Mouse (Mus musculus): ENCODE results near the gene Ldlrap1. TPM values are rescaled to one million over a fixed set of nuclear protein-coding genes. Genes with fewer than 3 reads are reported as not detected.

The Ldlrap1 gene
- total RNA-seq, 2 experiments from 2014 or later = 2.7 TPM

GRCm38 (mm10) chr4:134779136-134779934 lies 11.5 kb upstream of the Ldlrap1 start:
- no peak for DNase-seq (ENCODE audit: low spot score in 2 of 2)
- intact Hi-C loops (cut with DNase I) = no loop called here

- intact Hi-C loops (cut with DNase I) = no loop called here
- no peak for DNase-seq (ENCODE audit: low spot score in 2 of 2)
These were observed 8.4 kb upstream of the Ldlrap1 start for GRCm38 (mm10) chr4:134776246-134776645.

GRCm38 (mm10) chr4:134775234-134775944 lies 7.6 kb upstream of the Ldlrap1 start:
- intact Hi-C loops (cut with DNase I) = no loop called here
- no peak for DNase-seq (ENCODE audit: low spot score in 2 of 2)

- intact Hi-C loops (cut with DNase I) = no loop called here
These were observed 6.3 kb upstream of the Ldlrap1 start for GRCm38 (mm10) chr4:134774126-134774525.

GRCm38 (mm10) chr4:134772805-134773674 lies 5.2 kb upstream of the Ldlrap1 start:
- intact Hi-C loops (cut with DNase I) = no loop called here
- peak in 1 of 2 experiments; percentile 24 for DNase-seq (ENCODE audit: low spot score in 2 of 2)

More at GRCm38 (mm10) chr4:134774126-134774525, 6.3 kb upstream of the Ldlrap1 start:
- no peak for DNase-seq (ENCODE audit: low spot score in 2 of 2)

- DNase-seq (ENCODE audit: low spot score in 2 of 2) = no peak
- intact Hi-C loops (cut with DNase I) = no loop called here
These were observed 2.1 kb upstream of the Ldlrap1 start for GRCm38 (mm10) chr4:134769891-134770290.

- intact Hi-C loops (cut with DNase I) = no loop called here
- no peak for DNase-seq (ENCODE audit: low spot score in 2 of 2)
These were observed 1.4 kb upstream of the Ldlrap1 start for GRCm38 (mm10) chr4:134769081-134769811.

- intact Hi-C loops (cut with DNase I) = no loop called here
- no peak for DNase-seq (ENCODE audit: low spot score in 2 of 2)
These were observed 533 bp upstream of the Ldlrap1 start for GRCm38 (mm10) chr4:134768226-134768888.

GRCm38 (mm10) chr4:134766904-134767425 lies 859 bp downstream of the Ldlrap1 start:
- intact Hi-C loops (cut with DNase I) = no loop called here
- no peak for DNase-seq (ENCODE audit: low spot score in 2 of 2)

- DNase-seq (ENCODE audit: low spot score in 2 of 2) = no peak
- intact Hi-C loops (cut with DNase I) = no loop called here
These were observed 1.5 kb downstream of the Ldlrap1 start for GRCm38 (mm10) chr4:134766277-134766676.

GRCm38 (mm10) chr4:134764333-134764732 lies 3.5 kb downstream of the Ldlrap1 start:
- no peak for DNase-seq (ENCODE audit: low spot score in 2 of 2)

GRCm38 (mm10) chr4:134762360-134762759 lies 5.5 kb downstream of the Ldlrap1 start:
- DNase-seq (ENCODE audit: low spot score in 2 of 2) = no peak

More at GRCm38 (mm10) chr4:134764333-134764732, 3.5 kb downstream of the Ldlrap1 start:
- intact Hi-C loops (cut with DNase I) = no loop called here

GRCm38 (mm10) chr4:134760793-134761201 lies 7.0 kb downstream of the Ldlrap1 start:
- intact Hi-C loops (cut with DNase I) = no loop called here
- no peak for DNase-seq (ENCODE audit: low spot score in 2 of 2)

More at GRCm38 (mm10) chr4:134762360-134762759, 5.5 kb downstream of the Ldlrap1 start:
- intact Hi-C loops (cut with DNase I) = no loop called here

- DNase-seq (ENCODE audit: low spot score in 2 of 2) = no peak
- intact Hi-C loops (cut with DNase I) = no loop called here
These were observed 7.5 kb downstream of the Ldlrap1 start for GRCm38 (mm10) chr4:134760281-134760680.

GRCm38 (mm10) chr4:134759564-134759963 lies 8.3 kb downstream of the Ldlrap1 start:
- no peak for DNase-seq (ENCODE audit: low spot score in 2 of 2)
- intact Hi-C loops (cut with DNase I) = no loop called here

- intact Hi-C loops (cut with DNase I) = no loop called here
These were observed 8.9 kb downstream of the Ldlrap1 start for GRCm38 (mm10) chr4:134758922-134759321.

GRCm38 (mm10) chr4:134758367-134758766 lies 9.5 kb downstream of the Ldlrap1 start:
- no peak for DNase-seq (ENCODE audit: low spot score in 2 of 2)
- intact Hi-C loops (cut with DNase I) = no loop called here

More at GRCm38 (mm10) chr4:134758922-134759321, 8.9 kb downstream of the Ldlrap1 start:
- no peak for DNase-seq (ENCODE audit: low spot score in 2 of 2)

- intact Hi-C loops (cut with DNase I) = no loop called here
- DNase-seq (ENCODE audit: low spot score in 2 of 2) = no peak
These were observed 10.9 kb downstream of the Ldlrap1 start for GRCm38 (mm10) chr4:134756953-134757352.
